Mouse (Mus musculus): ENCODE results near the gene Gcnt3.

DNA sequence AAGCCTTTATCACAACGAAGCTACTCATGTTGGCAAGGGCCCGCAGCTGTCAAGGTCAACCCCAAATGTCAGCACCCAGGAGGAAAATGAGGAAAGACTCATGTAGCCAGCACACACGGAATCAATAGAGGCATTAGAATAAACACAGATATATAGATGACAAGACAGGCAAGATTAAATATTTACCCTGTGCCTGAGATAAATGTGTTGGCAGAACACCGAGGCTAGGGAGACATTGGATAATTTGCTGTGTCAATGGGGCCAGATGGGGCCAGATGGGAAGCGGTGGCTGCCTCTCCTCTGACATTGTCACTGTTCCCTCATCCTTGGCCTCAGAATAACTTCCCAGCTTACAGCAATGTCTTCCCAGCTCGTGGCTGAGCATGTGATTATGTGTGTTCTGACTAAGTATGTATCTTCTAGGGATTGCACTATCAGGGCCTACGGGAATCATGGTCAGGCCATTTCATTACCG is 32.1 kb upstream of the Gcnt3 start:
- TF ChIP-seq CTCF (IDR thresholded peaks at IDR 0.05) (no peak), EP300 (IDR thresholded peaks at IDR 0.05) (no peak)
